Mouse (Mus musculus) heart, adult 18-20 months (tissue): ENCODE data around the gene Aplf. TPM values are rescaled to one million over a fixed set of nuclear protein-coding genes. Genes with fewer than 3 reads are reported as not detected.

Experiments used
- DNase-seq, 2 experiments: peaks; one replicate each; pipeline ENCODE4 v3.0.0; 2021 to 2022; ENCODE audit warnings: mixed read lengths in 1 of 2
- total RNA-seq, 2 experiments: library from RNA; stranded (reverse); gene quantifications; 2 replicates each; pipeline ENCODE4 v1.2.3; 2021

Gene Aplf
- total RNA-seq, 2 experiments from 2014 or later, result 2.2 to 3.0 TPM

- DNase-seq, result no peak
These were observed 48.8 kb downstream of the Aplf start for GRCm38 (mm10) chr6:87623151-87623550.

DNA sequence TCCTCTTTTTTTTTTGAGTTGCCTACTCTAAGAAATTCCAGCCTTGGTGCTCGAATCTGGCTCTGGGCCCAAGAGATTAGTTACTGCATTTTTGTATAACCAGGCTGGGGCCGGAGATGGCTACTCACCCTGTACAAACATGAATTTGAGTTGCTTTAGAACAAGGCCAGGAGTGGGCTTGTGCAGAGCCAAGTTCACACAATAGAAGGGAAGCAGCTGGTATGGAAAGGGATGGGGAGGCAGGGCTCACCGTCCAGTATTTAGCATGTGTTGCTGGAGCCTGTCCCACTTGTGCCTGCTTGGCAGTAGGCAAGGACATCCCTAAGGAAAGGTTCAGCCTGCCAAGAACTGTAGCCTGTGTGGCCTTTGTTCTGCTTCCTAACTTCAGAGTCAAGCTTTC is 50.7 kb downstream of the Aplf start:
- DNase-seq, result peak; percentile 15 to 29

- DNase-seq, result no peak
These were observed 54.0 kb downstream of the Aplf start for GRCm38 (mm10) chr6:87618021-87618420.

DNA sequence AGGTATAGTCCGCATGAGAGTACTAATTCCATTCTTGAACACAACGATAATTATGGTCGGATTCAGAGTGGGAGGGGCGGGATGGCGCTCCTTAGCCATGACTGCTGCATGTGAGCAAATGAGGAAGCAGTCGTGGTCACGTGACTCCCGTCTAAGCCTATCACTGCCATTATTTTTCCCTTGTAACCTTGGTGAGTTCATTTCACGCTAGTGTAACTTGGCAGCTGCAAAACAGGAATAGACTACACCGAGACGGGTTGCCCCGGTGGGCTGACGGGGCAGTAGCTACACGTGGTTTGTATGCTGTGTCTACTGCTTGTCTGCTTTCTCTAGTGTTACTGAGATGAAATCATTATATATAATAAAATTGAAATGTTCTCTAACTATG is 56.3 kb downstream of the Aplf start:
- no peak for DNase-seq

DNA sequence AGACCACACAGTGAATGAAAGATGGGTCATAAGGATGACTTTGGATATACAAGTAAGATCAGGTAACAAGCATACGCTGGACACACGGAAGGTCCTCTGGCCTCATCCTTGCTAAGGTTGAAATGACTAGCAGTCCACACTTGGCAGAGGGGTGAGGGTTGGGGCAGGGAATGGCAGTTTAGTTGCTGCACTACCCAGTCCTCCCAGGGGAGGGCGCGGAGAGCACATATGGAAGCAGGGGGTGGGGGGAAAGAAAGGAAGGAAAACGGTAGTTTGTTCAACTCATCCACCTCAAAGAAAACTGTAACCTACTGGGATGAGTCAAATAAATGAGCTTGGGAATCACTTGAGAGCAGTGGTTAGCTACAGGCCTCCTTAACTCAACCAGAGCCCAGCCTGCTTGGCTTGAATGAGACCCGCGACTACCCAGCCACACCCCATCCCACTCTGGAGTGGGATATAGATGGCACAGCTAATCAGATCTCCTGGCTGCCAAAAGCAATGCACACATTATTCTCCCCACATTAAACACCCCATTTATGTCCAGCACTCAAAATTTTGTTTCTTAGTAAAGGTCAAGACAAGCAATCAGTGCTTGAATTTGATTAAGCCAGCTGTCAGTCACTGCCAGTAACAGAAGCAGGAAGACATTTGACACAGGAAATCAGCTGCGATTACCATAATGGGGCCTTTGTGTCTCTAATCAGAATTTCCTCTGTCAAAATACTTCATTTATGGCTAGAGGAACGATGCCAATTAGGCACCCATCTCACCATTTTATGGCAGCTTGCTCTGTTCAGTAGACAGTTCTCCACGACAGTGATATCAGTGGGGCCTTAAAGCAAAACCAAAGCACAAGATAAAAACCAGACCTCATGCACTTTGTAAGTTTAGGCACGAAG is 56.9 kb downstream of the Aplf start:
- peak; percentile 14 to 50 for DNase-seq

DNA sequence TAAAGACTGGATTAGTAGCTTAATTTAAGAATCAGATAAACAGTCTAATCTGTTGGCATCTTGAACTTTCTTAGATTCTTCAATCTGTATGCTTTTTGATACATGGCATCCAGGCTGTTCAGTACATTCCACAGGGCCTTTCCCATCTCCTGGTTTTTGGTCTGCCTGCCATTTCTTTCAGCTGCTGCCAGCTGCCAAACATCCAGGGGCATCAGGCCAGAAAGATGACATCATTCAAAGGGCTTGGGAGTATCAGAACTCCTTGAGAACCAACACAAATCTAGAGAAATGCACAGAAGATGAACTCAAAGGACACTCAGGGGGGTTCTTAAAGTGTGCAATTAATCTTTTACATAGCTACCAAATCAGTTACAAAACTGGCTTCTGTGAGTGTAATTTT is 72.2 kb downstream of the Aplf start:
- peak; percentile 49 to 54 for DNase-seq

GRCm38 (mm10) chr6:87597116-87597833 is 74.7 kb downstream of the Aplf start:
- no peak for DNase-seq

GRCm38 (mm10) chr6:87594188-87594587 is 77.8 kb downstream of the Aplf start:
- DNase-seq, result no peak

GRCm38 (mm10) chr6:87590394-87591281 is 81.4 kb downstream of the Aplf start, which contains the start of gene Prokr1:
TSS of gene Prokr1 (minus strand) at chr6:87590743.
- peak; percentile 45 to 63 for DNase-seq

DNA sequence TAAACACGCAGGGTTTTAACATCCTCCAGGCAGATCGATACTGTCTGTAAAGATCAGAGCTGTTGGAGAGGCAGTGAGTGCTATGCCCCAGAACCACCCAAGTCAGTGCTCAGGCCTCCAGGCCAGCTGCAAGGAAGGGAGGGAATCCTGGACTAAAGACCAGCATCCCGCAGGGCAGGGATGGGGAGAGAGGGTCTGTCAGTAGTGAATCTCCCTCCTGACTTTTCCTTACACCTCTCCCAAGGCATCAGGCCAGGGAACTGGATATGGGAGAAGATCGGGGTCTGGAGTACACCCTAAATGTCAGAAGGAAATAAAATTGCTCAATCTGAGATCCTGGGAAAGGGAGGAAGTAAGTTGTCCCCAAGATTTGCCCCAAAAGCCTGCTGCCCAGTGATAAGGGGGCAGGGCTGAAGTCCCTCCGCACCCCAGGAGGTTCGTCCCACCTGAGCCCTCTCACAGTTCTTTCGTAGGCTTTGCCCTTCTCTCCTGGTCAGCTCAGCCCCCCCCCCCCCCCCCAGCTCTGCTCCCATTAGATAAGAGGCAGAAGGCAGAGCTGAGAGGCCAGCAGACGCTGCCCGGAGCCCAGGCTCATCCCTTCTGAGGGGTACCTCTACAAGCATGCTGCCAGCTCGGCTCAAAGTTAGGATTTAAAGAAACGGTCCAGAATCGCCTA is 82.1 kb downstream of the Aplf start:
- no peak for DNase-seq

- no peak for DNase-seq
These were observed 88.0 kb downstream of the Aplf start for GRCm38 (mm10) chr6:87583991-87584390.

DNA sequence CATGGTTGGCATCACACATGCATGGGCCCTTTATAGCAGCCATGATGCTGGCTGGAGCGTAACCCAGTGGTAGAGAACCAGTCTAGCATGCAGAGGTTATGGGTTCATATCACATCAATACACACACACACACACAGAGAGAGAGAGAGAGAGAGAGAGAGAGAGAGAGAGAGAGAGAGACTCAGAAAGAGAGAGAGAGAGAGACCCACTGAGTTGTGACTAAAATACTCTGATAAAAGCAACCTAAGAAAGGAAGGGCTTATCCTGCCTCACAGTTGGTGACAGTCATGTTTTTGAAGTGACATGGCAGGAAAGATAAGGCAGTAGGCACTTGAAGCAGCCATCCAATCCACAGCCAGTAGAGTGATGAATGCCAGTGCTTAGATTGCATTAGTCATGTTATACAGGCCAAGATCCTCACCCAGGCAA is 88.8 kb downstream of the Aplf start:
- DNase-seq, result no peak

- peak; percentile 58 to 65 for DNase-seq
These were observed 89.5 kb downstream of the Aplf start for GRCm38 (mm10) chr6:87582456-87582855.

GRCm38 (mm10) chr6:87581581-87581980 is 90.4 kb downstream of the Aplf start:
- no peak for DNase-seq

GRCm38 (mm10) chr6:87581071-87581470 is 90.9 kb downstream of the Aplf start:
- no peak for DNase-seq

Other genes with a start within 250 kb of the Aplf start
- gene Bmp10, start 243.2 kb downstream of the Aplf start, total RNA-seq, result 10 to 100 TPM; 33.7 to 46.0 TPM
- 1 to 10 TPM; 4.5 to 4.7 TPM for gene Arhgap25, start 138.9 kb downstream of the Aplf start, total RNA-seq
- under 1 TPM; 0.46 to 0.69 TPM for gene Prokr1, start 81.5 kb downstream of the Aplf start, total RNA-seq
- 1 to 10 TPM in 1 of 2 experiments, under 1 TPM in 1; 0.94 to 1.3 TPM for gene Efcc1, start 58.7 kb upstream of the Aplf start, total RNA-seq
- 1 to 10 TPM; 1.2 TPM for gene Gp9, start 105.9 kb upstream of the Aplf start, total RNA-seq
- 10 to 100 TPM in 1 of 2 experiments, 1 to 10 TPM in 1; 7.6 to 10.2 TPM for gene Rab43, start 140.0 kb upstream of the Aplf start, total RNA-seq
- 1 to 10 TPM in 1 of 2 experiments, under 1 TPM in 1; 0.74 to 1.3 TPM for gene Gm45140, start 163.6 kb upstream of the Aplf start, total RNA-seq
- gene Isy1, start 166.6 kb upstream of the Aplf start, total RNA-seq, result 10 to 100 TPM; 21.1 to 23.9 TPM
- 100 to 1,000 TPM; 335 to 351 TPM for gene Cnbp, start 178.9 kb upstream of the Aplf start, total RNA-seq
- gene Copg1, start 215.6 kb upstream of the Aplf start, total RNA-seq, result 10 to 100 TPM; 38.9 to 39.3 TPM
- 10 to 100 TPM; 10.8 to 12.2 TPM for gene Hmces, start 241.7 kb upstream of the Aplf start, total RNA-seq